20 mouse cellular contexts compared by ENCODE assay signal in the genomic region with DNA sequence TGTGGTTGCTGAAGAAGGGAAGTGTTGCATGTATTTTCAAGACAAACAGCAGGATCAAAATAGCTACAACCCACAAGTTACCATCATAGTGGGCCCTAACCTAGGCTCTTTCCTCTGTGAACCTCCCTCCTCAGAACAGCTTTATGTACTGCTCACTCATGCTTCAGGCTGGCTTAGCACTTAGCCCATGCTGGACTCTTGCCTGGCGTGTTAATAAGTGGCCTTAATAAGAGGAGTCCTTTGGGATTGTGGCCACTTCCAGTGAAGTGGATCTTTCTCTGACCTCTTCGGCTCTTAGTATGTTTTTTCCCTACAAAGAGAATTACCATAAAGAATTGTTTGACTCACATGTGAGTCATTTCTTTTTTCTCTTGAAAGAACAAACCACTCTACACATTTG.
"Had no signal": no experiment of that assay in that cellular context is flagged by ENCODE, and none has a peak within 500 bp of the region (broad histone marks: within the 10 kb centered on the region; RNA-seq: fewer than 3 reads in every experiment).

No protein-coding gene starts in this region.

- H3K4me2 ChIP-seq: limb, embryonic 12.5 days; limb, embryonic 15.5 days; liver, embryonic 11.5 days; lung, embryonic 15.5 days; midbrain, embryonic 12.5 days; midbrain, embryonic 15.5 days; neural tube, embryonic 12.5 days; neural tube, embryonic 15.5 days; stomach, embryonic 15.5 days had no signal

- H3K27me3 ChIP-seq: limb, embryonic 15.5 days; lung, embryonic 15.5 days; midbrain, embryonic 12.5 days; midbrain, embryonic 15.5 days; neural tube, embryonic 12.5 days; neural tube, embryonic 15.5 days; stomach, embryonic 15.5 days had no signal

- ATAC-seq: inflammation-experienced regulatory T-cells, adult 6 months; intestine, embryonic 16.5 days; liver, postnatal 0 days; midbrain, embryonic 15.5 days had no signal

- H3K9me3 ChIP-seq: limb, embryonic 12.5 days; limb, embryonic 15.5 days; lung, embryonic 15.5 days; midbrain, embryonic 12.5 days; midbrain, embryonic 15.5 days; neural tube, embryonic 12.5 days; neural tube, embryonic 15.5 days; stomach, embryonic 15.5 days had no signal

- H3K4me3 ChIP-seq: limb, embryonic 12.5 days; limb, embryonic 15.5 days; lung, embryonic 15.5 days; midbrain, embryonic 12.5 days; midbrain, embryonic 15.5 days; neural tube, embryonic 12.5 days; neural tube, embryonic 15.5 days; stomach, embryonic 15.5 days had no signal

- H3K9ac ChIP-seq: limb, embryonic 12.5 days; limb, embryonic 15.5 days; liver, embryonic 14.5 days; liver, postnatal 0 days; lung, embryonic 15.5 days; midbrain, embryonic 12.5 days; midbrain, embryonic 15.5 days; neural tube, embryonic 12.5 days; neural tube, embryonic 15.5 days; stomach, embryonic 15.5 days had no signal

- H3K4me1 ChIP-seq: lung, embryonic 15.5 days; midbrain, embryonic 12.5 days; midbrain, embryonic 15.5 days; neural tube, embryonic 12.5 days; stomach, embryonic 15.5 days had no signal

- H3K27ac ChIP-seq: limb, embryonic 12.5 days; limb, embryonic 15.5 days; liver, embryonic 14.5 days; lung, embryonic 15.5 days; midbrain, embryonic 12.5 days; midbrain, embryonic 15.5 days; neural tube, embryonic 12.5 days; neural tube, embryonic 15.5 days; stomach, embryonic 15.5 days had no signal

- DNase-seq: left cerebral cortex, postnatal 4 days; liver, postnatal 0 days; lung, postnatal 10 days; lung, postnatal 4 days; right cerebral cortex, adult 18-20 months; right cerebral cortex, postnatal 25 days; spleen, adult 18-20 months; thymus, postnatal 25 days had no signal

- H3K36me3 ChIP-seq: limb, embryonic 12.5 days; limb, embryonic 15.5 days; lung, embryonic 15.5 days; midbrain, embryonic 12.5 days; midbrain, embryonic 15.5 days; neural tube, embryonic 12.5 days; neural tube, embryonic 15.5 days; stomach, embryonic 15.5 days had no signal
